Mouse (Mus musculus) natural killer cell, adult 2 months (primary cell): ENCODE measurements around the gene Ttc3.

ENCODE experiments used
- DNase-seq, 2 experiments: peaks; one replicate each; pipeline ENCODE4 v3.0.0; 2022; ENCODE audit warnings: low spot score in 2 of 2

The Ttc3 gene

DNA sequence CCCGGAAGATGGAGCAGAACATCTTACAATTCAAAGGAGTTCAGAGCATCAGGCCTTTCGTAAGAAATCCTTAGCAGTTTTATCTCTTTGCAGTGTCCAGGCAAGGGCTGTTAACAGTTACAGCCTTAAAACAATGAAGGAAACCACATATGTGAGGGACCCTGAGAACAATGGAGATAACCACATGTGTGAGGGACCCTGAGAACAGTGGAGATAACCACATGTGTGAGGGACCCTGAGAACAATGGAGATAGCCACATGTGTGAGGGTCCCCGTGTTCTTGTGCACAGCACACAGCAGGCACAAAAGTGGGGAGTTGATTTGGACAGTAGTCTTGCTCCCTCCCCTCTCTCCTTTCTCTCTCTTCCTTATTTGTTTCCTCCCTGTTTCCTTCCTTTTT lies 12.3 kb upstream of the Ttc3 start:
- no peak for DNase-seq

DNA sequence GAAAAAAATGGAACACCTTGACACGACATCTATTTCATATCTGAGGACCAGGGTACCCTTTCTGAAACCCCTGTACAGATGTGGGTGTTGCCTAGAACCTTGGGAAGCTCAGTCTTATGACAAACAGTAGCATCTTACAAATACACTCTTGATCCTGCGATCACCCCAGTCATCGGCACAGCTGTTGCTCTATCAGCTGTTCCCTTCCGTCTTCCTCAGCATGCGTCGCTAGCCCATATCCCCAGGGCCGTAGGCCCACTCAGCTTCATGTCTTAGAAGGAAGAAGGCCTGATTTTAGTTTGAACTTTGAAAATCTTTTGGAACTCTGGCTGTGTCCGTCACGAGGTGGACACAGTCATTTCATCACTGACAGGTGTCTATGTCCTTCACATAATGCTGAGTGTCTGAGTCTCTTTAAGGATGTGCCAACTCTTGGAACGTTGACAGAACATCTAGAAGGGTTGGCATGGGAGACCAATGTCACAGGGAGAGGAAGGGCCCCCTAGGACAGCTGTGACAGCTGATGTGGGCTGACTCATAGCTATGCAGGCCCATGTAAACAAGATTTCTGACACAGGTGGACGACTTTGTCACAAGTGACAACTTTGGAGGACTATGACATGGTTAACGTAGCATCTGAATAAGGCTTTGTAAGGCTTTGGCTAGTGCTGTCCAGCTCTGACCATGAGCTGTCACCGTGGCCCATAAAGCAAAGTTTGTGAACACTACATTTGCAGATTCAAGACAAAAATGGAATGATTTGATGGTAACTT lies 9.7 kb upstream of the Ttc3 start:
- no peak for DNase-seq

DNA sequence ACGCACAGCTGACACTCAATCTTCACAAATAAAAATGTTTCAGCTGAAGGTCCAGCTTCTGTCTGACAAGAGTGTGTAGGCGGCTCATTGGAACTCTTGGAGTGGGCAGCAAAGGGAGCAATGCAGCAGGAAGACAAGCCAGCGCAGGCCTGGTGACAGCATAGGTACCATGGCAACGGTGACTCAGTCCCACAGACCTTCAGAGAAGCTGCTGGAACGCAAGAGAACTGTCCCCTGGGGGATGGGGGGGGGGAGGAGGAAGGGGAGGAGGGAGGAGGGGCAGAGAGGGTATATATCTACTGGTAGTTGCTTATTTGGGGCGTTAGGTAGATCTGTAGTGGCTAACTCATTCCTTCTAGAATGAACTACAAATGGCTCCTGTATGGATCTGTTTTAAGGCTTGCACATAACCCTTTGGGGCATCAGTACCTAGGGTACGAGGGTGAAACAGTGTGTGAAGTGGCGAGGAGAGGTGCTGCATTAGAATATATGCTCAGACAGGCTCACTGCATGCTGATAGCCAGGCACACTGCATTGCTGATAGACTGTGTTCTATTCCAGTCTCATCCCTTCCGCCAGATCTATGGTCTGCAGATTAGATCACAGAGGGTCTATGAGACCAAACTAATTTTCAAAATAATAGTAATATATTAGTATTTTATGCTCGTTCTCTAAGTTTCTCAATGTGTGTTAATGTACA lies 8.1 kb upstream of the Ttc3 start:
- no peak for DNase-seq

DNA sequence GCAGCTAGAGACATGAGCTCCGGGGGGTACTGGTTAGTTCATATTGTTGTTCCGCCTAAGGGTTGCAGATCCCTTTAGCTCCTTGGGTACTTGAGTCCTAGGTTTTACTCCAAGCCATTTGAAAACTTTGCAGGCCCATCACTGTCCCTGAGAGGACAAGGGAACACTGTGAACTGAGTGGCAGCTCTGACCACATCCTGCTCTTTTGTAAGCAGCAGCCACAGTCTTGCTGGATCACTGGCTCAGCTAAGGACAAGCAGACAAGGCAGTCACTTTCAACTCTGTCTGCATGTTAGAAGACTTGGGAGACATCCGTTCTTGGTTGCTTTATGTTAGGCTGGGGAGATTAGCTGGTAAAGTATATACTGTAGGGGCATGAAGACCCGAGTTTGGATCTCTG lies 6.6 kb upstream of the Ttc3 start:
- no peak for DNase-seq

DNA sequence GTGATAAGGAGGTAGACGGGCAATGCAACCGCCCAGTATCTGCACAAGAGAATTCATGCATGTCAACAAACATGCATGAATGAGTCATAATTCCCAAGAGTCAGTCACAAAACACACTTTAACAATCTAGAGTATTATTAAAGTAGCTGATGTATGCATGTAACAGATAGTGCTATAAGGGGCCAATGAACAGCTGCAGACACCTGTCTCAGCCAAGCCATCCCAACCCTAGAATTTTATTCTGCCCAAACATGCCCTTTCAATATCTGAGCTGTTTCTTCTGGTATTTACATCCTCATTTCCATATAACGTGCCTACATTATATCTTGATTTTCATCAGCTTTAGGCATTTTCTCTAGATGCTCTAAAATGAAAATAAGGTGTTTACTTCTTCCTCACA lies 5.0 kb upstream of the Ttc3 start:
- no peak for DNase-seq

DNA sequence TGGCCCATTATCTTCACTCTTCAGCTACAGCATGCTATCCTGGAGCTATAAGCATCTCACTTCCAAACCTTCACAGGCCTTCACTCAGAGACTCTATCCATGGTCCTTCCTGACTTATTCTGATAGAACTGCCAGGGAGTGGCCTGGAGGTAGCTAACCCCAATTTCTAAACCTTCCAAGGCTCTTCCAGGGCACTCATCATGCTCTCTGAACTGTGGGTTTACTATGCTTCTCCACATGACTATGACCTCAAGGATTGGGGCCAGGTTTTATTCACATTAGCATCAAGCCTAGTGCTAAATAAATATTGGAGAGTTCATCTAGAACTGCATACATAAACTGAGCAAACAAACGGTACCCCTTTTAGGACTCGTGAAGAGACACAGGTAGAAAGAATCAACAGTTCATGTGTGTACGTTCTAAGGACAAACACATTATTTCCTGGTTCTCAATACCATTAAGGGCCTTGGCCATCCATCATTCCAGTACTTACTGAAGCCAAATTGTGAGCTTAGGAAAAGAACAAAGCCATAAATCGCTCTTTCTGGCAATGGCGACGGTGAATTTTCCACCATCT lies 734 bp upstream of the Ttc3 start:
- DNase-seq = no peak

DNA sequence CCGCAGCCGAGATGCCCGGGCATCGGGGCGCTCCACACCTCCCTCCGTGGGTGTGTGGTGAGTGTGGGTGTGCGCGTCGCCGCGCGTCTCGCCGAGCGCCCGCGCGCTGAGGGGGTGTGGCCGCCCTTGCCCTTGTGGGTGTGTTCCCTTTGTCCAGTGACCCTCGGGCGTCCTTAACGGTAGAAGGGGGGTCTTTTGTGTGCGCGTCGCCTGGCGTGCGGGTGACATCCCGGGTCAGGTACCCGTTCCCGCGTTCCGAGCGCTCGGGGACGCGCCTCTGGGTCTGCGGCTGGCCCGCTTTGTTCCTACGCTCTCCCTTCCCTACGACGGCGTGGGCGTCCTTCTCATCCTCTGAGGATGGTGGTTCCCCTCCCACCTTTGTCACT lies 490 bp downstream of the Ttc3 start:
- DNase-seq = peak; percentile 64 to 74

DNA sequence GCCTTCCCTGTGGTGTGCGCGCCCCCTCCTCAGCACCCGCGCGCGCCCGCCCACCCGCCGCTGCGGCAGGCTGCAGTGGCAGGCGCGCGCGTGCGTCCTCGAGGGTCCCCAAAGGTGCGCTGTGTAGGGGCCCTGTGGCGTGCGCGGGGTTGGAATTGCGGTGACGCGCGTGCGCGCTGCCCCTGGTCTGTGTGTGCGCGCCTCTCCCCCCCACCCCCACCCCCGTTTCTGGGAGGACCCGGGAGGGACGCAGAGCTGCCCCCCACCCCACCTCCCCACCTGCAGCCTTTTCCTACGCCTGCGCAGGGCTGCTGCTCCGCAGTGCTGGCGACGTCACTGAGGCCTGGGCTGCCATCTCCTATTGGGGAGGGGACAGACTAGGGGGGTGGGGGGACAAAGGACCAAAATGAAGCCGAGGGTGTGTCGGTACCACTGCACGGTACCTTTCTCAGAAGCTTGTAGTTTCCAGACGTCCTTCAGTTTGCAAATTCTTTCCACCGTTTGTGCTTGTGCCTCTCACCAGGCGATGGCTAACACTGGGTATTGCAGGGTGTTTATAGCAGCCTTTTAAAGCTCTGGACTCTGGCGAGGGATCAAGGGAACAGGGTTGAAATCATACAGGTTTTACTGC lies 998 bp downstream of the Ttc3 start, which contains the start of gene Pigp:
Gene Pigp, minus strand, starts transcription at position 542 of the 631 bp plus-strand sequence.
- peak in 1 of 2 experiments; percentile 38 for DNase-seq

DNA sequence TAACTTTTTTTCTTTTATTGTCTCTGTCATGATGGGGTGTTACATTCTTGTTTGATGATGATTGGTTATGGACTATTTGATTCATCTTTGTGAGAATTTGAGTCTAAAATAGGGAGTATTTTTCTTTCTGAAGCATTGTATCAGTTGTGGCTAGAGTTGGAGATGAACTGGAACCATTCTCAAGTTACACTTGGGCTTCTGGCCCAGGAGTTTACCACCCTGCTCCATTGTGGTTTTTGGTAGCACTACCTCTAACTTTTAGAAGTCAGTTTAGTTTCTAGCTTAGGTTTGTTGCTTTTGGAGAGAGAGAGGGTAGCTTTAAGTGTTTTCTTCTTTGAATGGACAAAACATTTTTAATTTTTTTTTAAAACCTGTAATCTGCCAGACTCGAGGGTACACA lies 9.0 kb downstream of the Ttc3 start:
- DNase-seq = no peak

DNA sequence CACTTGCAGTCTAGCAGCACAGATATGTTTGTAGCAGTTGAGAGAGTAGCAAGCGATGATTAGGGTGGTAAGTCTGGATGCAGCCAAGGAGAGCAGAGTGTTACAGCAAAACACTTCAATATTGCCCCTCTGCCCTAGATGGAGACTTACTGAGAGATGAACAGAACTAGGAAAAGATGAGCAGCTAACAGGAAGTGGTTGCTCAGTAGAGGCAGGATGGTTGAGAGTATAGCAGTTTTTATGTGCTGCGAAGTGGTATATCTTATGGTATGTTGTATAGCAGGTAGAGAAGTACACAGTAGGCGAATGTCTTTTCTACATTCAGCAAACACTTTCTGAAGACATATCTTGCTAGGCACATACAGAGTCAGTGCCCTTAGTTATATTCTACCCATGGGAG lies 12.9 kb downstream of the Ttc3 start:
- DNase-seq = no peak

DNA sequence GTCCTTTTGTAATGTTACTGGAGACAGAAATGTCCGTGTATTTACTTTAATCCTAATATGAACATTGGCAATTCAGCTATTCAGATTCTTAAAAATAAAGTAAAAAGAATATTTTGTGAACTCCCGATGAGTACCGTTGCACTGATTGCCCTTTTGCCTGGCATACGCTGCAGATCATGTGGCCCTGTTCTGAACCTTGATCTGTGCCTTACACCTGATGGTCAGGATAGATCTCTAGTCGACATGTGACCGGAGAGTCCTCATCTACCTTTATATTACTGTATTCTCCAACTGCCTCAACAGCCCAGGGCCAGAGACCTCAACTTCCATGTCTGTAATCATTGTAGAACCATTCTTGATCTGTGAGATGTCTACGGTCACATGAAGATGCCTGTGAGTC lies 17.3 kb downstream of the Ttc3 start:
- DNase-seq = no peak

DNA sequence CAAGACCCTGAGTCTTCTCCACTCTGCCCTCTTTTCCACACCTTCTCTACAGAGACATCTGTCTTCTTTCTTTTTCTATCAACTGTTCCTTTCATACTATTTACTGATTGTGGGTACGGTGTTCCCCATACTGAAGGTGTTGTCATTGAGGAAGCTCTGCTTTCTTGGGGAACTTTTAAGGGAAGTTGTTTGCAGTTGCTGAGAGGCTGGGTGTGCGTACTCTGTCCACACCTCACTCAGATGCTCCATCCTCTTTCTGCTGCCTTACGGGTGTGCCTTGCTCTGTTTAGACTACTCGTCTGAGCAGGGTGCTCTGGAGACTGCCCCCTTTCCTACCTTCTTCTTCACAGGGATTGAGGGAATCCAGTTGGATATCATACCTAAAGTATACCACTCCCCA lies 21.9 kb downstream of the Ttc3 start:
- DNase-seq = no peak

DNA sequence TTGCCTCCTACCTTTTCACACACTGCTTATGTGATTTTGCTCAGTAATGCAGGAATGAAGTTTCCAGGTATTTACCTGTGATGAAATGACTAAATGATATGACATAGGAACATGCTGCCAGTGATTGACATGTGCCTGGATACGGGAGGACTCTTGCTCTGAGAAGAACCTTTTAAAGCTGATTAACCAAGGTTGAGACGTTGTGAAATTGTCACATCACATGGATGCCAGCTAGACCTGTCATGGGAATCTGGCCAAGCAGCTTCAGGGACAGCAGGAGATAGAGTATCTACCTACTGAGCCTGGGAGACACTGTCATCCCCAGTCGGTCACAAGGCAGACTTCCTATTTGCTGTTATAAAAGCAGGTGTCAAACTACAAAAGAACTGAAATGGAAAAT lies 24.6 kb downstream of the Ttc3 start:
- DNase-seq = no peak

DNA sequence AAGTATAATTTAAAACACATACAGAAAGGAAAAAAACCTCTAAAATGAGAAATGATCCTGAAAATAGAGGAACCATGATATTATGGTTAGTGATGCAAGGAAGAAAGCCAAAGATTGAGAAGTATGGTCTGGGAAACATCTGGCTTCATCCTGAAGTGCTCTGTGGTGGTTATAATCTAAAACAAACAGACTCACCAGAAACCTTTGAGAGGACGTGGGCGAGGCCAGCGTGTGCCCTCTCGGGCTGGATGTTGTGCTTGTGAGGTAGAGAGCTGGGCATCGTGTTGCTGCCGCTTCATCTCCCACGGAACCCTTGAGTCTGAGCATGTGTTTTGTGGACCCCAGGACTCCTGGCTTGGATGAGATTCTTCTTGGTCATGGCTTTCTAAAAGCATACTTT lies 26.2 kb downstream of the Ttc3 start:
- DNase-seq = no peak

DNA sequence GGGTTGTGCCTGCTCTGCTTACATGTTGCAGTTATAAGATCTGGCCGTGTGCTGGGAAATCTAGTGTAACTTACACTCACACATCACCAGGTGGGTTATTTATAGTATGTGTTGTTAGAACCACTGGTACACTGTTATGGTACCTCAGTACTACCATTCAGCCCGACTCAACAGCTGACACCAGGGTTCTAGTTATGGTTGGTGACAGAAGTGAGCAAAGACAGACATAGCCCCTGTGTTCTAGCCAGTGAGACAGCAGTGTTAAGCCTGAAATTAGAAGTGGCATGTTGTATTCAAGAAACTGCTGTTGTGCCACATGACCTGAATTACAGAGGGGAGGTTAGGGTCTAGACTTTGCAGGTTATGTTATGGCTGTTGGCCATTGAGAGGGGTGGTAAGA lies 28.7 kb downstream of the Ttc3 start:
- DNase-seq = no peak

DNA sequence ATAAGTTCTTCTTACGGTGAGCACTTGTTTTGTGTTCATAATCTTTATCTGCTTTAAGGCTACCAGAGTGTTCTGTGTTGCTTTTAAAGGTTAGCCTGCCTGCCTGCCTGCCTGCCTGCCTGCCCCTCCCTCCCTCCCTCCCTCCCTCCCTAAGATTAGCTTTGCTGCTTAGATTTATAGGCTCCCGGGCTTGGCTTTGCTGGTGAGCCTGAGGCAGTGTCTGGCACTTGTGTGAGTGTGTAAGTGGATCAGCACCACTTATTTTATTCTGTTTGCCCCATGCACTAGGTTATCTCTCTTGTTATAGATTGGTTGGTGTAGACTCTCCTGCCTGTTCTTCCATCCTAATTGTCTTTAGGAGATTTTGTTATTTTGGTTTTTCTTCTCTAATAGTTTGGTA lies 31.2 kb downstream of the Ttc3 start:
- no peak for DNase-seq

DNA sequence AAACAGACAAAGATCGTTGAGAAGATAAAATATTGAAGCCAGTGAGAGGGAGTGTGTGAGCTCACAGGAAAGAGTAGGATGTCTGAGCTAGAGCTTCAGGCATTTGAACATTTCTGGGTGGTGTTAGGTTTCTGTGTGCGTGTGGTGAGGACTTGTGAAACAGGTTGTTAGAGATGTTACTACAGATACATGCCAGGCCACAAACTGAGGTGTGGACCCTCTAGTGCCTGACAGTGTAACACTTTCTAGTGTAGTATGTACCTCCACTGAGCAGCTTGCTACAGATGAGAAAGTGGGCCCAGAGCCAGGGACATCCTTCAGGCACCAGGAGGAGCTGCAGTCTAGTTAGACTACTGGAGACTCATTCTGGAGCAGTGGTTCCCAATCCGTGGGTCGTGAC lies 31.8 kb downstream of the Ttc3 start:
- DNase-seq = peak; percentile 23 to 54

DNA sequence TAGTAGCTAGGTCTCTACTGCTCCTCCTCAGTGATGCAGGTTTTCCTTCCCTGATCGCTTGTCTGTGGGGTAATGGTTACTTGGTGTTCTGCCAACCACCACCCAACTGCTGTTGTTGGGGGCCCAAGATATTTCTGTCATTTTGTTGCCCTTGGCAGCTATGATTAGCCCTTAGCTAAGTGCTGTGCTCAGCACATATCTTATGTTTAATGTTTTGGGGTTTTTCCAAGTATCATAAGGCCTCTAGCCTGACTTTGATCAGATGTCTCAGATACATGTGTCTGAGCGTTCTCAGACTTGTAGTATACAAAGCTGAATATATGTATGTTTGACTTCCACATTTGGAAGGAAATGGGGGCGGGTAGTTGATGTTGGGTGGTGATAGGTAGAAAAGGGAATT lies 40.9 kb downstream of the Ttc3 start:
- no peak for DNase-seq

DNA sequence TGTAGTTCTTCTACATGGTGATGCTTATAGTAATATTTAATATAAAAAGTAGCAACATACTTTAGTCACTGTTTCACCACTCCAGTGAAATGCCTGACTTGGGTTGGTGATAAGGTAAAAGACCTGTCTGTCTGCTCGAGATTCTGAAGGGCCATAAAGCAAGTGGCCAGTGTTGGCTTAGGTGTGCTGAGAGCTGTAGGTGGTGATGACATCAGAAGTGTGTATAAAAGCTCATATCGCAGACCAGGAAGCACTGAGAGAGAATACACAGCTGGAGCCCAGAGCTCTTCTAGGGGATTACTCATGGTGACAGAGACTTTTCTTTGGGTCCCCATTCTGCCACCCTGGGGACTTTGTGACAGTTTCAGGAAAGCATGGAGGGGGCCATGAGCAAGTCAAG lies 41.8 kb downstream of the Ttc3 start:
- no peak for DNase-seq

DNA sequence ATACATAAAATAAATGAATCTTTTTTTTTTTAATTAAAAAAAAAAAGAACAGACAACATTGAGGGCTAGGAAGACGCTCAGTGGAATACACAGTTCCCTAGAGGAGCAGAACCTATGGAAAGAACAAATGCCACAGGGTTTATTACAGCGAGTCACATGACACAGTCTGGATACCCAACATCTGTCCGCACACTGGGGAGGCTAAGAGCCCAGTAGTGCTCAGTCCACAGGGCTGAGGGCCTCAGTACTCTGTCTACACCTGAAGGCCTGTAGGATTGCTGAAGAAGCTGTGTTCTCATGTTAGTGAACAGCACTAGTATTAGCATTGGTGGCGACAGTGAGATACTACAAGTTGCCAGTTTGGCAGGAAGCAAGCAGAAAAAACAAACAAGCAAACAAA lies 42.3 kb downstream of the Ttc3 start:
- no peak for DNase-seq

DNA sequence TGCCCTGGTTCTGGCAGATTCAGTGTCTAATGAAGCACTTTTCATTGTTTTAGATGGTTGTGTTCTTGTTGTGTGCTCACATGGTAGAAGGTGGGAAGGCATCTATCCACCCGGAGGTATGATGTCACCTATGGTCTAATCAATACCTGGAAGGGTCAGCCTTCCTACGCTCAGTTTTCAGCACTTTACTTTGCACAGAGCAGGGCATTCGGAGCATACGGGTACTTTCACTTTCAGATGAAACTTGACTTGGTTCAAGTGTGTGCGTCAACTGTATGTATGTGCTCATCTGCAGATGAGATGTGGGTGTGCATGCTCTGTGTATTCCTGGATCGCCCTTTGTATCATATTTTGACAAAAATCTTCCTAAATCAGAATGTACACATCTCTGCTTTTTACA lies 43.7 kb downstream of the Ttc3 start:
- DNase-seq = no peak

DNA sequence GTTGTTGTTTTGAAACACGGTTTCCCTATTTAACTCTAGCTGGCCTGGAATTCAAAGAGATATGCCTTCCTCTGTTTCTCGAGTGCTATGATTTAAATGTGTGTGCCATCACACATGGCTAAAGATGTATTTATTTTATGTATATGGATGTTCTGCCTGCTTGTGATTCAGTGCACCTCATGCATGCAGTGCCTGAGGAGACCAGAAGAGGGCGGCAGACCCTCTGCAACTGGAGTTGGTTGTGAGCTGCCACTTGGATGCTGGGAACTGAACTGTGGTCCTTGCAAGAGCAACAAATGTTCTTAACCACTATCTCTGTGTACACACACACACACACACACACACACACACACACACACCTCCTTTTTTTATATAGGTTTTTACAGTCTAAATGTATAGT lies 50.1 kb downstream of the Ttc3 start:
- DNase-seq = peak in 1 of 2 experiments; percentile 9

DNA sequence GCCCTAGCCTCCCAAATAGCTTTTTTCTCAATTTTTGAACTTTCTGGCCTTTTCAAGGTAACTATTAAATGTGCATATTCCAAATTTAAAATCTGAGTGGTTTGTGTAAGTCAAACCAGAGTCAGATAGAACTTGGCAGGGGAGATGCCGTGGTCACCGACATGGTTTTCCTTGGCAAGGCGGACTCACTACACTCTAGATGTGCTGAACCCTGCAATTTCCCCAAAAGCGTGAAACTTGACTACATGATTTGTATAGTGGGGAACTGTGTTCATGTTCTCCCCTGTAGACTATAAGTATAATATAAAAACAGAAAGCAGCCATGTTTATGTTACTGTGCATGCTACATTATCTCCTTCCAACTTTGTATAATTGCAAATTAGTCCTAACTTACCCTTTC lies 58.5 kb downstream of the Ttc3 start:
- DNase-seq = no peak
